ENCODE assay signal across 19 mouse cellular contexts in genomic region chr4:148671230-148671947, GRCm38 (mm10). TPM values are rescaled to one million over a fixed set of nuclear protein-coding genes. Genes with fewer than 3 reads are reported as not detected.
DNase-seq lines count a peak whose midpoint lies in the region; ATAC-seq and TF ChIP-seq lines count a peak whose summit lies in the region.
"Had no signal": no experiment of that assay in that cellular context is flagged by ENCODE, and none has a peak within 500 bp of the region (broad histone marks: within the 10 kb centered on the region; RNA-seq: fewer than 3 reads in every experiment).

No protein-coding gene starts in this region.

- intact Hi-C loops in heart, adult 2 months (cut with DNase I): no loop called here

- no peak for TF ChIP-seq POLR2A in heart, adult 2 months (IDR thresholded peaks at IDR 0.05; ENCODE audit: insufficient read depth, low read depth, low read length)

- 15% methylated on average over 16 of the region's 16 CpGs for WGBS in heart, embryonic 12.5 days
- 22% methylated on average over 16 of the region's 16 CpGs for WGBS in heart, adult 2 months
- WGBS in liver, embryonic 13.5 days (ENCODE audit: insufficient replicate concordance): 4% methylated on average over 16 of the region's 16 CpGs
- 60% methylated on average over 16 of the region's 16 CpGs for WGBS in midbrain, embryonic 15.5 days
- 70% methylated on average over 16 of the region's 16 CpGs for WGBS in forebrain, embryonic 15.5 days

- 0 out of 2 replicates have a peak overlapping the region, but pooled peaks have one; percentile 6 for H3K4me3 ChIP-seq in heart, embryonic 12.5 days
- no peak overlapping the region for H3K4me3 ChIP-seq in heart, adult 2 months
- H3K4me3 ChIP-seq in liver, embryonic 13.5 days (replicated peaks): peak overlapping the region; percentile 24
- H3K4me3 ChIP-seq in midbrain, embryonic 15.5 days: no peak overlapping the region
- H3K4me3 ChIP-seq in forebrain, embryonic 15.5 days: no peak overlapping the region
- H3K4me3 ChIP-seq: forebrain, embryonic 12.5 days; hindbrain, embryonic 12.5 days; neural tube, embryonic 13.5 days had no signal

- no peaks in the 10 kb centered on the region for H3K9me3 ChIP-seq in heart, embryonic 12.5 days (replicated peaks)
- no peaks in the 10 kb centered on the region for H3K9me3 ChIP-seq in liver, embryonic 13.5 days (replicated peaks)
- no peaks in the 10 kb centered on the region for H3K9me3 ChIP-seq in midbrain, embryonic 15.5 days
- no peaks in the 10 kb centered on the region for H3K9me3 ChIP-seq in forebrain, embryonic 15.5 days
- H3K9me3 ChIP-seq: forebrain, embryonic 12.5 days; hindbrain, embryonic 12.5 days; neural tube, embryonic 13.5 days had no signal

- no peak for TF ChIP-seq EP300 in heart, adult 2 months (IDR thresholded peaks at IDR 0.05; ENCODE audit: insufficient read depth, low read depth, low read length)

- 0 out of 2 replicates have a peak, but pooled peaks have one; percentile 59 for ATAC-seq in heart, embryonic 12.5 days (ENCODE audit: insufficient number of reproducible peaks, low FRiP score)
- peak; percentile 85 for ATAC-seq in liver, embryonic 13.5 days (ENCODE audit: low read depth)
- no peak for ATAC-seq in midbrain, embryonic 15.5 days (replicated peaks)
- ATAC-seq in forebrain, embryonic 15.5 days (replicated peaks): no peak

- H3K79me2 ChIP-seq in heart, adult 2 months (replicated peaks; ENCODE audit: control insufficient read depth, insufficient read depth, low read length): no peaks in the 10 kb centered on the region

- TF ChIP-seq CTCF in heart, adult 2 months (IDR thresholded peaks at IDR 0.05): no peak

- no peaks in the 10 kb centered on the region for H3K36me3 ChIP-seq in heart, embryonic 12.5 days
- H3K36me3 ChIP-seq in heart, adult 2 months (ENCODE audit: control insufficient read depth, insufficient read depth, low read length): no peaks in the 10 kb centered on the region
- H3K36me3 ChIP-seq in liver, embryonic 13.5 days: no peaks in the 10 kb centered on the region
- H3K36me3 ChIP-seq in midbrain, embryonic 15.5 days (replicated peaks): no peaks in the 10 kb centered on the region
- H3K36me3 ChIP-seq in forebrain, embryonic 15.5 days: no peaks in the 10 kb centered on the region
- H3K36me3 ChIP-seq: forebrain, embryonic 12.5 days; hindbrain, embryonic 12.5 days; neural tube, embryonic 13.5 days had no signal

- peaks cover 60% of the 10 kb centered on the region for H3K4me1 ChIP-seq in heart, embryonic 12.5 days (replicated peaks)
- peaks cover 8% of the 10 kb centered on the region for H3K4me1 ChIP-seq in heart, adult 2 months (ENCODE audit: control insufficient read depth, insufficient read depth, low read length)
- peaks cover 46% of the 10 kb centered on the region for H3K4me1 ChIP-seq in liver, embryonic 13.5 days (replicated peaks)
- peaks cover 3% of the 10 kb centered on the region for H3K4me1 ChIP-seq in midbrain, embryonic 15.5 days
- H3K4me1 ChIP-seq in forebrain, embryonic 15.5 days: 0 out of 2 replicates have a peak, but pooled peaks cover under 1% of the 10 kb centered on the region

- no peaks in the 10 kb centered on the region for H3K27me3 ChIP-seq in heart, embryonic 12.5 days (replicated peaks)
- no peaks in the 10 kb centered on the region for H3K27me3 ChIP-seq in heart, adult 2 months (ENCODE audit: control insufficient read depth, insufficient read depth, low read length)
- H3K27me3 ChIP-seq in liver, embryonic 13.5 days: peaks cover 8% of the 10 kb centered on the region; the same call in 1 of the 2 replicates
- H3K27me3 ChIP-seq in midbrain, embryonic 15.5 days (replicated peaks): no peaks in the 10 kb centered on the region
- no peaks in the 10 kb centered on the region for H3K27me3 ChIP-seq in forebrain, embryonic 15.5 days

- no peak overlapping the region for H3K9ac ChIP-seq in heart, embryonic 12.5 days
- no peak overlapping the region for H3K9ac ChIP-seq in heart, adult 2 months (ENCODE audit: low read depth, low read length)
- H3K9ac ChIP-seq in liver, embryonic 13.5 days: no peak overlapping the region
- no peak overlapping the region for H3K9ac ChIP-seq in midbrain, embryonic 15.5 days
- H3K9ac ChIP-seq in forebrain, embryonic 15.5 days (replicated peaks): no peak overlapping the region
- H3K9ac ChIP-seq: forebrain, embryonic 12.5 days; hindbrain, embryonic 12.5 days; neural tube, embryonic 13.5 days had no signal

- no peak overlapping the region for H3K27ac ChIP-seq in heart, embryonic 12.5 days (ENCODE audit: poor library complexity, severe bottlenecking)
- no peak overlapping the region for H3K27ac ChIP-seq in heart, adult 2 months
- 0 out of 2 replicates have a peak overlapping the region, but pooled peaks have one; percentile 20 for H3K27ac ChIP-seq in liver, embryonic 13.5 days
- no peak overlapping the region for H3K27ac ChIP-seq in midbrain, embryonic 15.5 days
- H3K27ac ChIP-seq in forebrain, embryonic 15.5 days (replicated peaks): no peak overlapping the region
- H3K27ac ChIP-seq: forebrain, embryonic 12.5 days; hindbrain, embryonic 12.5 days; neural tube, embryonic 13.5 days had no signal

- no peak for DNase-seq in heart, adult 2 months
- peak; percentile 31 for DNase-seq in right cerebral cortex, adult 18-20 months
- DNase-seq in right cerebral cortex, adult 2 months (ENCODE audit: low spot score in 2 of 2): no peak
- DNase-seq in liver, embryonic 13.5 days: no peak
- no peak for DNase-seq in layer of hippocampus, postnatal 10 days (ENCODE audit: low spot score in 2 of 2)
- DNase-seq: B cell, adult 2 months; cerebellum, adult 8-10 months; gastrocnemius, postnatal 10 days; kidney, adult 2 months; lung, postnatal 10 days; midbrain, embryonic 14.5 days; thymus, postnatal 14 days had no signal

- H3K4me2 ChIP-seq in heart, embryonic 12.5 days: peak overlapping the region; percentile 58
- peak overlapping the region; percentile 70 for H3K4me2 ChIP-seq in liver, embryonic 13.5 days
- H3K4me2 ChIP-seq in midbrain, embryonic 15.5 days: no peak overlapping the region
- no peak overlapping the region for H3K4me2 ChIP-seq in forebrain, embryonic 15.5 days (replicated peaks)
- H3K4me2 ChIP-seq: forebrain, embryonic 12.5 days; hindbrain, embryonic 12.5 days; neural tube, embryonic 13.5 days had no signal

RNA-seq across cellular contexts. Expression of gene Gm572, which starts 28.3 kb away (rescaled TPM):
- 0.11 and 0.18 TPM in 2 replicates for polyA plus RNA-seq in heart, embryonic 12.5 days (2016; fragmentation: Nextera tagmentation; extraction: Ambion mirVana)
- 1 to 10 TPM; 4.5 to 5.0 TPM for total RNA-seq in heart, adult 2 months (2021)
- 1.9 and 4.1 TPM in 2 replicates for polyA plus RNA-seq in heart, adult 2 months (2012; rRNA removed)
- not detected in 2 replicates for polyA plus RNA-seq in liver, embryonic 13.5 days (2015; fragmentation: Nextera tagmentation; extraction: Ambion mirVana)
- polyA plus RNA-seq in midbrain, embryonic 15.5 days (2015; fragmentation: Nextera tagmentation; extraction: Ambion mirVana): not detected in 2 replicates
- polyA plus RNA-seq in forebrain, embryonic 15.5 days (2015; fragmentation: Nextera tagmentation; extraction: Ambion mirVana): not detected in 2 replicates
- total RNA-seq in layer of hippocampus, postnatal 10 days (2021): not detected
- total RNA-seq: layer of hippocampus, adult 18-20 months had no signal
- polyA plus RNA-seq: forebrain, embryonic 12.5 days; hindbrain, embryonic 12.5 days; midbrain, embryonic 14.5 days; neural tube, embryonic 13.5 days had no signal

RNA-seq across cellular contexts. Expression of gene Tardbp, which starts 44.6 kb away (rescaled TPM):
- 200 and 211 TPM in 2 replicates for polyA plus RNA-seq in heart, embryonic 12.5 days (2016; fragmentation: Nextera tagmentation; extraction: Ambion mirVana)
- 100 to 1,000 TPM; 116 to 119 TPM for total RNA-seq in heart, adult 2 months (2021)
- 70.5 and 156 TPM in 2 replicates for polyA plus RNA-seq in heart, adult 2 months (2012; rRNA removed)
- polyA plus RNA-seq in liver, embryonic 13.5 days (2015; fragmentation: Nextera tagmentation; extraction: Ambion mirVana): 180 and 240 TPM in 2 replicates
- polyA plus RNA-seq in midbrain, embryonic 15.5 days (2015; fragmentation: Nextera tagmentation; extraction: Ambion mirVana): 182 and 185 TPM in 2 replicates
- 272 and 274 TPM in 2 replicates for polyA plus RNA-seq in forebrain, embryonic 15.5 days (2015; fragmentation: Nextera tagmentation; extraction: Ambion mirVana)
- 100 to 1,000 TPM; 199 to 221 TPM for total RNA-seq in layer of hippocampus, postnatal 10 days (2021)

Comparison
In these comparisons a context has a peak if more than half of its experiments do, and no peak if none do; other contexts are left out.
1. H3K4me3 ChIP-seq: peak in heart, embryonic 12.5 days (single experiment) and liver, embryonic 13.5 days (single experiment); none in heart, adult 2 months (single experiment), midbrain, embryonic 15.5 days (single experiment) and forebrain, embryonic 15.5 days (single experiment).
2. ATAC-seq: peak in heart, embryonic 12.5 days (single experiment) and liver, embryonic 13.5 days (single experiment); none in midbrain, embryonic 15.5 days (single experiment) and forebrain, embryonic 15.5 days (single experiment).
3. H3K4me2 ChIP-seq: peak in heart, embryonic 12.5 days (single experiment) and liver, embryonic 13.5 days (single experiment); none in midbrain, embryonic 15.5 days (single experiment) and forebrain, embryonic 15.5 days (single experiment).